Mouse (Mus musculus): ENCODE data around the gene 4931428F04Rik. TPM values are rescaled to one million over a fixed set of nuclear protein-coding genes. Genes with fewer than 3 reads are reported as not detected.
"Not testable (repeated sequence)": the region's sequence is repeated elsewhere in the genome, so short reads cannot be mapped to it uniquely, and the experiment has no call there.

4931428F04Rik gene
- polyA plus RNA-seq, 1 experiment from 2014 or later = 84.6 TPM

- no peaks in the 10 kb centered on the region for H3K27me3 ChIP-seq (ENCODE audit: control insufficient read depth, insufficient read depth, low read length)
- H3K9ac ChIP-seq (replicated peaks; ENCODE audit: low read depth, low read length) = no peak overlapping the region
- H3K4me3 ChIP-seq (ENCODE audit: low read depth, low read length) = no peak overlapping the region
- H3K4me1 ChIP-seq (ENCODE audit: control insufficient read depth, insufficient read depth, low read length) = peaks cover 14% of the 10 kb centered on the region
- no peaks in the 10 kb centered on the region for H3K36me3 ChIP-seq (ENCODE audit: control insufficient read depth, insufficient read depth, low read length)
- H3K4me2 ChIP-seq (ENCODE audit: low read depth, low read length) = no peak overlapping the region
- no peak for ATAC-seq (ENCODE audit: low read depth)
- no peak overlapping the region for H3K27ac ChIP-seq (ENCODE audit: low read depth, low read length)
- 88% methylated on average over 7 of the region's 7 CpGs for WGBS
- no peaks in the 10 kb centered on the region for H3K9me3 ChIP-seq (ENCODE audit: control insufficient read depth, low read length)
Measured at GRCm38 (mm10) chr8:105292471-105292870, 2.8 kb upstream of the 4931428F04Rik start.

GRCm38 (mm10) chr8:105291802-105292201, 2.1 kb upstream of the 4931428F04Rik start:
- ATAC-seq (ENCODE audit: low read depth); H3K4me2 ChIP-seq (ENCODE audit: low read depth, low read length); H3K9ac ChIP-seq (replicated peaks; ENCODE audit: low read depth, low read length); H3K4me3 ChIP-seq (ENCODE audit: low read depth, low read length); H3K27ac ChIP-seq (ENCODE audit: low read depth, low read length); H3K36me3 ChIP-seq (ENCODE audit: control insufficient read depth, insufficient read depth, low read length); H3K27me3 ChIP-seq (ENCODE audit: control insufficient read depth, insufficient read depth, low read length); H3K9me3 ChIP-seq (ENCODE audit: control insufficient read depth, low read length): not testable (repeated sequence)
- H3K4me1 ChIP-seq (ENCODE audit: control insufficient read depth, insufficient read depth, low read length) = peaks cover 21% of the 10 kb centered on the region
- 75% methylated on average over 3 of the region's 3 CpGs for WGBS

GRCm38 (mm10) chr8:105291364-105291763, 1.7 kb upstream of the 4931428F04Rik start:
- H3K4me3 ChIP-seq (ENCODE audit: low read depth, low read length); H3K9me3 ChIP-seq (ENCODE audit: control insufficient read depth, low read length); ATAC-seq (ENCODE audit: low read depth); H3K4me2 ChIP-seq (ENCODE audit: low read depth, low read length); H3K27ac ChIP-seq (ENCODE audit: low read depth, low read length); H3K9ac ChIP-seq (replicated peaks; ENCODE audit: low read depth, low read length); H3K27me3 ChIP-seq (ENCODE audit: control insufficient read depth, insufficient read depth, low read length); H3K36me3 ChIP-seq (ENCODE audit: control insufficient read depth, insufficient read depth, low read length): not testable (repeated sequence)
- peaks cover 23% of the 10 kb centered on the region for H3K4me1 ChIP-seq (ENCODE audit: control insufficient read depth, insufficient read depth, low read length)
- WGBS = 85% methylated on average over 8 of the region's 8 CpGs

GRCm38 (mm10) chr8:105290554-105291314, 1.1 kb upstream of the 4931428F04Rik start:
- WGBS = 7% methylated on average over 31 of the region's 31 CpGs
- H3K4me2 ChIP-seq (ENCODE audit: low read depth, low read length) = peak overlapping the region; percentile 78
- H3K27ac ChIP-seq (ENCODE audit: low read depth, low read length) = no peak overlapping the region
- H3K27me3 ChIP-seq (ENCODE audit: control insufficient read depth, insufficient read depth, low read length) = no peaks in the 10 kb centered on the region
- ATAC-seq (ENCODE audit: low read depth) = no peak
- H3K9ac ChIP-seq (replicated peaks; ENCODE audit: low read depth, low read length) = no peak overlapping the region
- H3K4me1 ChIP-seq (ENCODE audit: control insufficient read depth, insufficient read depth, low read length) = peaks cover 23% of the 10 kb centered on the region
- H3K4me3 ChIP-seq (ENCODE audit: low read depth, low read length) = peak overlapping the region; percentile 38; the same call in 1 of the 2 replicates
- H3K9me3 ChIP-seq (ENCODE audit: control insufficient read depth, low read length) = no peaks in the 10 kb centered on the region
- no peaks in the 10 kb centered on the region for H3K36me3 ChIP-seq (ENCODE audit: control insufficient read depth, insufficient read depth, low read length)

GRCm38 (mm10) chr8:105288958-105289732, 519 bp downstream of the 4931428F04Rik start:
- Histone ChIP-seq H3K9me3 (ENCODE audit: control insufficient read depth, low read length) (no peaks in the 10 kb centered on the region), H3K4me1 (ENCODE audit: control insufficient read depth, insufficient read depth, low read length) (peaks cover 23% of the 10 kb centered on the region), H3K27ac (ENCODE audit: low read depth, low read length) (peak overlapping the region; percentile 82), H3K4me3 (ENCODE audit: low read depth, low read length) (peak overlapping the region; percentile 38), H3K9ac (replicated peaks; ENCODE audit: low read depth, low read length) (peak overlapping the region; percentile 44), H3K4me2 (ENCODE audit: low read depth, low read length) (peak overlapping the region; percentile 78), H3K36me3 (ENCODE audit: control insufficient read depth, insufficient read depth, low read length) (peaks cover 10% of the 10 kb centered on the region; the same call in 1 of the 2 replicates), H3K27me3 (ENCODE audit: control insufficient read depth, insufficient read depth, low read length) (no peaks in the 10 kb centered on the region)
- under 1% methylated on average over 53 of the region's 53 CpGs for WGBS
- peak; percentile 93 for ATAC-seq (ENCODE audit: low read depth)

- Histone ChIP-seq H3K36me3 (ENCODE audit: control insufficient read depth, insufficient read depth, low read length) (peaks cover 11% of the 10 kb centered on the region; the same call in 1 of the 2 replicates), H3K9ac (replicated peaks; ENCODE audit: low read depth, low read length) (peak overlapping the region; percentile 2; the same call in 1 of the 2 replicates), H3K4me1 (ENCODE audit: control insufficient read depth, insufficient read depth, low read length) (peaks cover 23% of the 10 kb centered on the region), H3K4me2 (ENCODE audit: low read depth, low read length) (peak overlapping the region; percentile 78), H3K4me3 (ENCODE audit: low read depth, low read length) (peak overlapping the region; percentile 38), H3K9me3 (ENCODE audit: control insufficient read depth, low read length) (no peaks in the 10 kb centered on the region), H3K27me3 (ENCODE audit: control insufficient read depth, insufficient read depth, low read length) (no peaks in the 10 kb centered on the region), H3K27ac (ENCODE audit: low read depth, low read length) (no peak overlapping the region)
- ATAC-seq (ENCODE audit: low read depth) = no peak
- 89% methylated on average over 5 of the region's 5 CpGs for WGBS
Measured at GRCm38 (mm10) chr8:105288231-105288630, 1.4 kb downstream of the 4931428F04Rik start.

- H3K4me3 ChIP-seq (ENCODE audit: low read depth, low read length) = no peak overlapping the region; the same call in 1 of the 2 replicates
- 78% methylated on average over 4 of the region's 4 CpGs for WGBS
Measured at GRCm38 (mm10) chr8:105286907-105287306, 2.8 kb downstream of the 4931428F04Rik start.

GRCm38 (mm10) chr8:105285514-105285913, 4.2 kb downstream of the 4931428F04Rik start:
- H3K9ac ChIP-seq (replicated peaks; ENCODE audit: low read depth, low read length) = no peak overlapping the region
- ATAC-seq (ENCODE audit: low read depth) = no peak
- H3K27ac ChIP-seq (ENCODE audit: low read depth, low read length) = no peak overlapping the region
- no peaks in the 10 kb centered on the region for H3K9me3 ChIP-seq (ENCODE audit: control insufficient read depth, low read length)
- WGBS = 40% methylated on average over 12 of the region's 12 CpGs
- H3K27me3 ChIP-seq (ENCODE audit: control insufficient read depth, insufficient read depth, low read length) = no peaks in the 10 kb centered on the region
- H3K4me1 ChIP-seq (ENCODE audit: control insufficient read depth, insufficient read depth, low read length) = peaks cover 19% of the 10 kb centered on the region
- no peak overlapping the region for H3K4me2 ChIP-seq (ENCODE audit: low read depth, low read length)
- no peak overlapping the region for H3K4me3 ChIP-seq (ENCODE audit: low read depth, low read length)
- H3K36me3 ChIP-seq (ENCODE audit: control insufficient read depth, insufficient read depth, low read length) = peaks cover 25% of the 10 kb centered on the region; the same call in 1 of the 2 replicates

More at GRCm38 (mm10) chr8:105286907-105287306, 2.8 kb downstream of the 4931428F04Rik start:
- no peaks in the 10 kb centered on the region for H3K27me3 ChIP-seq (ENCODE audit: control insufficient read depth, insufficient read depth, low read length)
- peak overlapping the region; percentile 78; the same call in 1 of the 2 replicates for H3K4me2 ChIP-seq (ENCODE audit: low read depth, low read length)
- peaks cover 18% of the 10 kb centered on the region; the same call in 1 of the 2 replicates for H3K36me3 ChIP-seq (ENCODE audit: control insufficient read depth, insufficient read depth, low read length)
- ATAC-seq (ENCODE audit: low read depth) = no peak
- no peaks in the 10 kb centered on the region for H3K9me3 ChIP-seq (ENCODE audit: control insufficient read depth, low read length)
- H3K9ac ChIP-seq (replicated peaks; ENCODE audit: low read depth, low read length) = no peak overlapping the region
- H3K4me1 ChIP-seq (ENCODE audit: control insufficient read depth, insufficient read depth, low read length) = peaks cover 23% of the 10 kb centered on the region
- H3K27ac ChIP-seq (ENCODE audit: low read depth, low read length) = no peak overlapping the region

Data from neural tube, embryonic 14.5 days (tissue).